In the genomic region with DNA sequence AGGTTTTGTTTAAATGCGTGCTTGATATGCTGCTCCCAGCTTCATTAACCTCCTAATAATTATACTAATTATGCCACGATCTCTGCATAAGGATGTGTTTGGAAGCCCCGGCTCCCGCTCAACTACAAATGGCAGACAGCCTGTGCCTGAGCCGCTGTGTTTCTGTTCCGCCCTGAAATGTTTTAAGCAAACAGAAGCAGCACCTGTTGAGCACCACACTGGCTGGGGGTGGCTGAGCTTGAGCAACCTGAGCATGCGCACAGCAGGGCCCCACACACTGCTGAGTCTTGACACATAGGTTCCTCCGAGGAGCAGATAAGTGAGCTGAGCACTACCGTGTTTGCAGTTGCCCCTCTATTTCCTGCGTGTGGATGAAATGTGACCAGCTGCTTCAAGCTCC, we compare ENCODE assay signal across 9 mouse cellular contexts.
DNase-seq lines count a peak whose midpoint lies in the region; ATAC-seq and TF ChIP-seq lines count a peak whose summit lies in the region.
"Had no signal": no experiment of that assay in that cellular context is flagged by ENCODE, and none has a peak within 500 bp of the region (broad histone marks: within the 10 kb centered on the region; RNA-seq: fewer than 3 reads in every experiment).

No protein-coding gene starts in this region.

- no peaks in the 10 kb centered on the region for H3K27me3 ChIP-seq in limb, embryonic 14.5 days (ENCODE audit: control insufficient read depth, insufficient read depth, low read length)
- no peaks in the 10 kb centered on the region for H3K27me3 ChIP-seq in limb, embryonic 10.5 days (ENCODE audit: low read depth, poor library complexity, severe bottlenecking)
- no peaks in the 10 kb centered on the region for H3K27me3 ChIP-seq in embryonic facial prominence, embryonic 12.5 days

- H3K9me3 ChIP-seq in limb, embryonic 14.5 days (ENCODE audit: control insufficient read depth, low read length) = no peaks in the 10 kb centered on the region
- no peaks in the 10 kb centered on the region for H3K9me3 ChIP-seq in limb, embryonic 10.5 days (replicated peaks)
- H3K9me3 ChIP-seq in embryonic facial prominence, embryonic 12.5 days = no peaks in the 10 kb centered on the region

- no peak for DNase-seq in limb, embryonic 14.5 days (ENCODE audit: low spot score)
- no peak for DNase-seq in limb, embryonic 10.5 days (ENCODE audit: low spot score)
- peak; percentile 30 to 39 for DNase-seq in layer of hippocampus, postnatal 10 days (ENCODE audit: low spot score in 2 of 2)
- peak; percentile 41 for DNase-seq in skeletal muscle tissue, adult 2 months (ENCODE audit: low read depth, low spot score)
- no peak for DNase-seq in adrenal gland, adult 18-20 months (ENCODE audit: low spot score in 2 of 2)
- DNase-seq in spleen, postnatal 10 days (ENCODE audit: low spot score in 2 of 2) = no peak
- DNase-seq: cerebellum, adult 9-10 months had no signal

- no peak for TF ChIP-seq POLR2A in limb, embryonic 14.5 days (IDR thresholded peaks at IDR 0.05; ENCODE audit: borderline replicate concordance, extremely low read depth, insufficient read depth, insufficient read length)

- 40% methylated on average over 10 of the region's 10 CpGs for WGBS in limb, embryonic 14.5 days
- WGBS in limb, embryonic 10.5 days = 59% methylated on average over 10 of the region's 10 CpGs
- WGBS in embryonic facial prominence, embryonic 12.5 days = 49% methylated on average over 10 of the region's 10 CpGs

- H3K9ac ChIP-seq in limb, embryonic 14.5 days (ENCODE audit: low read depth, low read length, severe bottlenecking) = no peak overlapping the region
- no peak overlapping the region for H3K9ac ChIP-seq in embryonic facial prominence, embryonic 12.5 days

- no peak overlapping the region for H3K4me3 ChIP-seq in limb, embryonic 14.5 days (replicated peaks; ENCODE audit: low read length)
- H3K4me3 ChIP-seq in limb, embryonic 10.5 days = no peak overlapping the region
- no peak overlapping the region for H3K4me3 ChIP-seq in embryonic facial prominence, embryonic 12.5 days

- H3K27ac ChIP-seq in limb, embryonic 14.5 days (replicated peaks; ENCODE audit: low read depth, low read length) = no peak overlapping the region
- no peak overlapping the region for H3K27ac ChIP-seq in limb, embryonic 10.5 days
- H3K27ac ChIP-seq in embryonic facial prominence, embryonic 12.5 days = no peak overlapping the region

- ATAC-seq in limb, embryonic 14.5 days (ENCODE audit: low FRiP score, low read depth) = no peak
- no peak for ATAC-seq in embryonic facial prominence, embryonic 12.5 days (ENCODE audit: insufficient number of reproducible peaks, insufficient read depth, low FRiP score, low TSS enrichment)
- ATAC-seq in megakaryocyte progenitor cell, adult 5-6 weeks (replicated peaks; ENCODE audit: poor library complexity) = no peak

- no peaks in the 10 kb centered on the region for H3K4me1 ChIP-seq in limb, embryonic 14.5 days (ENCODE audit: control insufficient read depth, insufficient read depth, low read length)
- H3K4me1 ChIP-seq in limb, embryonic 10.5 days = no peaks in the 10 kb centered on the region
- no peaks in the 10 kb centered on the region for H3K4me1 ChIP-seq in embryonic facial prominence, embryonic 12.5 days

- H3K4me2 ChIP-seq in limb, embryonic 14.5 days (replicated peaks; ENCODE audit: low read depth, low read length, severe bottlenecking) = peak overlapping the region; percentile 3; the same call in 1 of the 2 replicates
- H3K4me2 ChIP-seq in embryonic facial prominence, embryonic 12.5 days (replicated peaks) = peak overlapping the region; percentile 4; the same call in 1 of the 2 replicates

- H3K36me3 ChIP-seq in limb, embryonic 14.5 days (ENCODE audit: control insufficient read depth, insufficient read depth, low read length) = no peaks in the 10 kb centered on the region
- no peaks in the 10 kb centered on the region for H3K36me3 ChIP-seq in limb, embryonic 10.5 days
- no peaks in the 10 kb centered on the region for H3K36me3 ChIP-seq in embryonic facial prominence, embryonic 12.5 days

Comparison
In these comparisons a context has a peak if more than half of its experiments do, and no peak if none do; other contexts are left out.
1. DNase-seq: peak in layer of hippocampus, postnatal 10 days (2 of 2) and skeletal muscle tissue, adult 2 months (single experiment); none in limb, embryonic 14.5 days (single experiment), limb, embryonic 10.5 days (single experiment), adrenal gland, adult 18-20 months (0 of 2) and spleen, postnatal 10 days (0 of 2).